Comparison of ENCODE assay signal across 7 mouse cellular contexts in genomic region chr13:69533405-69534333, GRCm38 (mm10). TPM values are rescaled to one million over a fixed set of nuclear protein-coding genes. Genes with fewer than 3 reads are reported as not detected.
A peak's percentile ranks its signal among the peaks of the same experiment; 100 is the strongest.
DNase-seq lines count a peak whose midpoint lies in the region; ATAC-seq lines count a peak whose summit lies in the region.

TSS of gene Nsun2 (plus strand) at chr13:69533746.

- H3K4me1 ChIP-seq in midbrain, embryonic 10.5 days = peaks cover 62% of the 10 kb centered on the region

- DNase-seq in adrenal gland, postnatal 10 days = peak; percentile 73
- DNase-seq in embryo, embryonic 11 days = peak; percentile 58
- DNase-seq in gastrocnemius, postnatal 36 days = peak in 1 of 2 experiments; percentile 61
- DNase-seq in left cerebral cortex, postnatal 4 days = peak; percentile 55
- peak; percentile 58 for DNase-seq in midbrain, embryonic 10.5 days (ENCODE audit: low spot score)
- peak; percentile 43 to 53 for DNase-seq in spleen, adult 18-20 months

- peak within 1 kb of the TSS; percentile 98 for H3K4me3 ChIP-seq in midbrain, embryonic 10.5 days

- no peaks in the 10 kb centered on the region for H3K9me3 ChIP-seq in midbrain, embryonic 10.5 days (replicated peaks)

- H3K27ac ChIP-seq in midbrain, embryonic 10.5 days (replicated peaks) = peak within 1 kb of the TSS; percentile 99

- peaks cover 26% of the 10 kb centered on the region for H3K36me3 ChIP-seq in midbrain, embryonic 10.5 days

- 5% methylated on average over 152 of the region's 155 CpGs for WGBS in midbrain, embryonic 10.5 days

- ATAC-seq in inflammation-experienced regulatory T-cells, adult 6 months = peak; percentile 8

- intact Hi-C loops in gastrocnemius, postnatal 36 days (cut with DNase I) = no loop called here
- intact Hi-C loops in left cerebral cortex, postnatal 4 days (cut with DNase I) = no loop called here

- H3K27me3 ChIP-seq in midbrain, embryonic 10.5 days (ENCODE audit: low read depth, poor library complexity, severe bottlenecking) = no peaks in the 10 kb centered on the region

RNA-seq across cellular contexts. Expression of gene Nsun2, which starts in this region (rescaled TPM):
- total RNA-seq in adrenal gland, postnatal 10 days (2021) = 10 to 100 TPM; 68.5 to 81.1 TPM
- 10 to 100 TPM; 40.7 to 41.0 TPM for total RNA-seq in gastrocnemius, postnatal 36 days (2021)
- polyA plus RNA-seq in inflammation-experienced regulatory T-cells, adult 6 months (2017; shearing (Covaris generic)) = 10 to 100 TPM; 17.2 to 38.5 (median 30.6) TPM
- total RNA-seq in left cerebral cortex, postnatal 4 days (2021) = 10 to 100 TPM; 84.5 to 89.7 TPM
- polyA plus RNA-seq in midbrain, embryonic 10.5 days (2016; fragmentation: Nextera tagmentation; extraction: Ambion mirVana) = 125 and 150 TPM in 2 replicates
